Mouse (Mus musculus) cortical plate, adult 2 months (tissue): ENCODE measurements around the gene Tnfsfm13. TPM values are rescaled to one million over a fixed set of nuclear protein-coding genes. Genes with fewer than 3 reads are reported as not detected.
A peak's percentile ranks its signal among the peaks of the same experiment; 100 is the strongest.
"Not testable (repeated sequence)": the region's sequence is repeated elsewhere in the genome, so short reads cannot be mapped to it uniquely, and the experiment has no call there.

Experiments used
- H3K27ac ChIP-seq: fragments of 200-500 bp; 2 replicates; pipeline ENCODE4 v1.5.1; 2012; ENCODE audit warnings: low read length, control low read depth, inconsistent platforms; ENCODE audit not compliant: insufficient read depth
- H3K4me1 ChIP-seq: fragments of 200-500 bp; 2 replicates; pipeline ENCODE4 v1.6.1; 2011; ENCODE audit warnings: low read length; ENCODE audit not compliant: control insufficient read depth, insufficient read depth
- H3K4me3 ChIP-seq: fragments of 200-500 bp; 2 replicates; pipeline ENCODE4 v1.5.1; 2011; ENCODE audit warnings: mild to moderate bottlenecking, low read length, control low read depth; ENCODE audit not compliant: insufficient read depth
- CTCF ChIP-seq: fragments of 200-500 bp; IDR thresholded peaks from 2 replicates; pipeline ENCODE4 v1.5.1; 2011; ENCODE audit warnings: mild to moderate bottlenecking, control low read depth, low read length; ENCODE audit not compliant: insufficient read depth; ENCODE audit errors: extremely low read depth
- POLR2A ChIP-seq: fragments of 200-500 bp; IDR thresholded peaks from 2 replicates; pipeline ENCODE4 v1.6.1; 2011; ENCODE audit warnings: mild to moderate bottlenecking, low read length, control low read depth; ENCODE audit not compliant: insufficient read depth; ENCODE audit errors: extremely low read depth
- polyA plus RNA-seq: library from polyadenylated mRNA; depleted of rRNA; stranded (reverse); fragments of >200 nt; gene quantifications from 2 replicates; pipeline ENCODE4 v1.2.3, GENCODE M21; 2012; rRNA removed

Tnfsfm13 gene
- polyA plus RNA-seq: 3.8 and 4.3 TPM in 2 replicates

DNA sequence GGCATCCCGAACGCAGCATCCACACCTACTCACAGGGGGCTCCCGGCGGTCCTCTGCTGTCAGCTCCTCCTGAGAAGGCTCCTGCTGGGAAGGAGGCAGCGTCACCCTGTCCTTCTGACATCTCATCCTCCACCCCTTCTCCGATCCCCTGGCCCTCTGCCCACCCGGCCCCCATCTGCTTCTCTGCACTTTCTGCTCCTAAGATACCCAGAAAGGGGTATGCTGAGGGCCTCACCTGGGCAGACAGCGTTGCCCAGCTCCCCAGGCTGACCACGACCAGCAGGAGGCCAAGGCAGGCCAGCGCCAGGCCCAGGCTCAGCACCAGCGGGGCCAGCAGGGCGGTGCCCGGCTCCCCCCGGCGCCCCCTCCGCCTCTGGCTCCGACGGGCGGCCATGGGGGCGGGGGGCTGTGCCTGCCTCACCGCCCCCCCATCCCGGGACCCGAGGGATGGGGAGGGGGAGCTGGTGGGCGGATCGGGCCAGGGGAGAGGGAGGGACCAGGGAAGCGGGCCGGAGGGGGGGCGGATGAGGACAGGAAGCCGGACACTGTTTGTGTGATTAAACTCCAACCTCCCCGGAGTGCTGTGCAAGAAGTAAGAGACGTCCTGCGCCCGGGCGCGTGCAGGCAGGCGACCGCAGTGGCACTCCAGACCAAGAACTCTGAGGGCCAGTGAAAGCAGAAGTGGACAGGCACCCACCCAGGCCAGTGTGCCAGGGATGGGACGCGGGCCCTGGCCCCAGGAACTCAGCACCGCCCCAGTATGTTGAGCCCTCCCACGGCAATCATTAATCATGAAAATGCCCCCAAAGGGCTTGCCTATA lies at the start of gene Tnfsfm13, which contains the start of gene Tnfsf12:
TSS of gene Tnfsfm13 (minus strand) at position 738 of the 821 bp plus-strand sequence.
TSS of gene Tnfsf12 (minus strand) at position 489 of the 821 bp plus-strand sequence.
- H3K27ac ChIP-seq: peak within 1 kb of the TSS; percentile 67
- peak; percentile 37; the same call in 1 of the 2 replicates for TF ChIP-seq POLR2A
- no peak for TF ChIP-seq CTCF
- H3K4me3 ChIP-seq: peak within 1 kb of the TSS; percentile 35
- no peaks in the 10 kb centered on the region; the same call in 1 of the 2 replicates for H3K4me1 ChIP-seq

- not testable (repeated sequence) for H3K4me3 ChIP-seq, H3K27ac ChIP-seq, H3K4me1 ChIP-seq
Measured at GRCm38 (mm10) chr11:69731408-69731807, 35.5 kb upstream of the Tnfsfm13 start.

DNA sequence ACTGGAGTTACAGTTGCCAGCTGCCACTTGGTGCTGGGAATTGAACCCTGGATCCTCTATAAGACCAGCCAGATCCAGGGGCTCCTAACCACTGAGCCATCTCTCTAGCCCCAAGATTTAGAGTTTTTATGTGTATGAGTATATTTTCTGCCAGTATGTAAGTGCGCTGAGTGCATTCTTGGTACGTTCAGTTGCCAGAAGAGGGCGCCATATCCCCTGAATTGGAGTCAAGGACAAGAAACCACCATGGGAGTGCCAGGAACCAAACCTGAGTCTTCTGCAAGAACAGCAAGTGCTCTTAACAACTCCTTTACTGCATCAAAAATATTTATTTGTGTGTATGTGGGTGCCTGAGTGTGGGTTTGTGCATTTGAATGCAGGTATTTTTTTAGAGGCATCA lies 33.2 kb upstream of the Tnfsfm13 start:
- no peak overlapping the region for H3K27ac ChIP-seq
- no peaks in the 10 kb centered on the region for H3K4me1 ChIP-seq
- TF ChIP-seq CTCF: peak; percentile 35
- TF ChIP-seq POLR2A: no peak
- no peak overlapping the region for H3K4me3 ChIP-seq

DNA sequence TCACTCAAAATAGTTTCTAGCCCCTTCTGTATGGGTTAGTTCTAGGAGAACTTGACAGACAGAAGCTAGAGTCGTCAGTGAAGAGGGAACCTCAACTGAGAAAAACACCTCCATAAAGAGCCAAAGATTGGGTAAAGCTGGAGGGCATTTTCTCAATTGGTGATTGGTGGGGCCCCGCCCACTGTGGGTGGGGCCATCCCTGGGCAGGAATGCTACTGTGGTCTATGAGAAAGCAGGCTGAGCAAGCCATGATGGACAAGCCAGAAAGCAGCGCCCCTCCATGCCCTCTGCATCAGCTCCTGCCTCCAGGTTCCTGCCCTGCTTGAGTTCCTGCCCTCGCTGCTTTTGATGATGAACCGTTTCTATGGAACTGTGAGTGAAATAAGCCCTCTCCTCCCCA lies 30.1 kb upstream of the Tnfsfm13 start:
- H3K4me3 ChIP-seq: no peak overlapping the region
- no peaks in the 10 kb centered on the region for H3K4me1 ChIP-seq
- H3K27ac ChIP-seq: no peak overlapping the region
- TF ChIP-seq POLR2A: no peak
- TF ChIP-seq CTCF: no peak

- Histone ChIP-seq H3K27ac (no peak overlapping the region), H3K4me1 (no peaks in the 10 kb centered on the region), H3K4me3 (no peak overlapping the region)
- no peak for TF ChIP-seq CTCF
- no peak for TF ChIP-seq POLR2A
Measured at GRCm38 (mm10) chr11:69723074-69723473, 27.2 kb upstream of the Tnfsfm13 start.

GRCm38 (mm10) chr11:69720852-69721251 lies 25.0 kb upstream of the Tnfsfm13 start:
- H3K27ac ChIP-seq: no peak overlapping the region
- H3K4me1 ChIP-seq: peaks cover 2% of the 10 kb centered on the region; the same call in 1 of the 2 replicates
- no peak for TF ChIP-seq CTCF
- no peak for TF ChIP-seq POLR2A
- H3K4me3 ChIP-seq: no peak overlapping the region

DNA sequence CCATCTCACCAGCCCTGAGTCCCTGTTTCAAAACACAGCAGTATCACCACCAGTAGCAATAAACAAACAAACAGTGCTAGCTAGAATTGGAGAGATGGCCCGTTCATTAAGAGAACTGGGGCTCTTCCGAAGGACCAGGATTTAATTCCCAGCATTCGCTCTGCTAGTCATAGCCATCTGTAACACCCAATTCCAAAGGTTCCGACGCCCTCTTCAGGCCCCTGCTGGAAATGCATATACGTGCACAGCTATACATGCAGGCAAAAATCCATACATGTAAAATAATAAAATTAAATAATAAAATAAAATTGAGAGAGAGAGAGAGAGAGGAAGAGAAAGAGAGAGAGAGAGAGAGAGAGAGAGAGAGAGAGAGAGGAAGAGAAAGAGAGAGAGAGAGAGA lies 23.5 kb upstream of the Tnfsfm13 start:
- Histone ChIP-seq H3K27ac (no peak overlapping the region), H3K4me1 (peaks cover 2% of the 10 kb centered on the region; the same call in 1 of the 2 replicates), H3K4me3 (no peak overlapping the region)
- TF ChIP-seq POLR2A: no peak
- TF ChIP-seq CTCF: no peak

DNA sequence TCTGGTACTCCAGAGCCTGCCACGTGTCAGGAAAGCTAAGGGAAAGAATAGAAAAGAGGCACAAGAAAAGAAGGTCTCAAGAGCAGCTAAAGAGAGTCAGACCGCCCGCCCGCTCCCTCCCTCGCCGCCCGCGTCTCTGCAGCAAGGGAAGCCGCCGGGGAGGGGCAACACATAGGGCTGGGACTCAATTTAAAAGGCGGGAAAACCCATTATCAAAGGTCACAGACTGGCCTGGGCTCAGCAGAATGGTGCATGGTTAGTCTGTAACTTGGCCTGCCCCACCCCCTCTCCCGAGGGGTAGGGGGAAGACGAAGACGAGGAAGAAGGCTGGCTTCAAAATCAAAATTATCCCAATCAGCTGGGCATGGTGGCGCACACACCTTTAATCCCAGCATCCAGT lies 22.8 kb upstream of the Tnfsfm13 start:
- TF ChIP-seq POLR2A: no peak
- TF ChIP-seq CTCF: no peak
- Histone ChIP-seq H3K27ac (no peak overlapping the region), H3K4me1 (peaks cover 2% of the 10 kb centered on the region; the same call in 1 of the 2 replicates), H3K4me3 (no peak overlapping the region)

- H3K4me1 ChIP-seq: peaks cover 2% of the 10 kb centered on the region; the same call in 1 of the 2 replicates
- no peak overlapping the region for H3K27ac ChIP-seq
- TF ChIP-seq POLR2A (no peak), CTCF (no peak)
- H3K4me3 ChIP-seq: no peak overlapping the region
Measured at GRCm38 (mm10) chr11:69716953-69717352, 21.1 kb upstream of the Tnfsfm13 start.

GRCm38 (mm10) chr11:69715929-69716328 lies 20.0 kb upstream of the Tnfsfm13 start:
- H3K4me3 ChIP-seq: no peak overlapping the region
- no peak overlapping the region for H3K27ac ChIP-seq
- TF ChIP-seq CTCF: no peak
- no peak for TF ChIP-seq POLR2A
- H3K4me1 ChIP-seq: peaks cover 2% of the 10 kb centered on the region; the same call in 1 of the 2 replicates
